Mouse (Mus musculus) hindbrain, embryonic 11.5 days (tissue): ENCODE measurements around the gene Gas7. TPM values are rescaled to one million over a fixed set of nuclear protein-coding genes. Genes with fewer than 3 reads are reported as not detected.

Experiments used
- ATAC-seq: fragments of 200-750 bp; cut with Nextera tagmentation; 2 replicates; pipeline ENCODE4 v1.8.0; 2017; ENCODE audit warnings: mild to moderate bottlenecking, moderate TSS enrichment, moderate library complexity; ENCODE audit not compliant: low FRiP score
- DNase-seq: peaks from one replicate; pipeline ENCODE4 v3.0.0-alpha.2; 2015; ENCODE audit warnings: low spot score
- H3K27ac ChIP-seq: fragments of 300-500 bp; sonication (generic); 2 replicates; pipeline ENCODE4 v1.5.1; 2014; ENCODE audit warnings: mild to moderate bottlenecking, low read depth, low read length
- H3K27me3 ChIP-seq: fragments of 300-500 bp; sonication (generic); 2 replicates; pipeline ENCODE4 v1.6.1; 2014; ENCODE audit warnings: mild to moderate bottlenecking, low read length, moderate library complexity, mixed read lengths; ENCODE audit not compliant: control insufficient read depth, insufficient read depth
- H3K36me3 ChIP-seq: fragments of 300-500 bp; sonication (generic); 2 replicates; pipeline ENCODE4 v1.6.1; 2014; ENCODE audit warnings: mild to moderate bottlenecking, low read length, moderate library complexity, mixed read lengths; ENCODE audit not compliant: control insufficient read depth, insufficient read depth
- H3K4me1 ChIP-seq: fragments of 300-500 bp; sonication (generic); replicated peaks from 2 replicates; pipeline ENCODE4 v1.6.1; 2014; ENCODE audit warnings: low read length, mixed read lengths; ENCODE audit not compliant: control insufficient read depth, insufficient read depth
- H3K4me2 ChIP-seq: fragments of 300-500 bp; sonication (generic); replicated peaks from 2 replicates; pipeline ENCODE4 v1.6.1; 2014; ENCODE audit warnings: mild to moderate bottlenecking, low read depth, low read length
- H3K4me3 ChIP-seq: fragments of 300-500 bp; sonication (generic); 2 replicates; pipeline ENCODE4 v1.5.1; 2014; ENCODE audit warnings: low read depth, low read length
- H3K9ac ChIP-seq: fragments of 300-500 bp; sonication (generic); 2 replicates; pipeline ENCODE4 v1.6.1; 2014; ENCODE audit warnings: low read depth, low read length
- H3K9me3 ChIP-seq: fragments of 300-500 bp; sonication (generic); 2 replicates; pipeline ENCODE4 v1.6.1; 2016; ENCODE audit warnings: low read length; ENCODE audit not compliant: control insufficient read depth
- WGBS: fragments of 180-500 bp; shearing (Covaris S2); extraction: QIAGEN DNeasy Blood & Tissue Kit; methylation state at CpG from one replicate; pipeline ENCODE4 v1.1.7; 2014; 5-methylcytosine and 5-hydroxymethylcytosine counted together
- polyA plus RNA-seq: library from polyadenylated mRNA; unstranded; fragments of >200 nt; fragmentation: Nextera tagmentation; extraction: Ambion mirVana; gene quantifications from 2 replicates; pipeline ENCODE4 v1.2.1, GENCODE M21; 2014

Gas7 gene
- polyA plus RNA-seq, 1 experiment from 2014 or later, result 4.2 TPM

DNA sequence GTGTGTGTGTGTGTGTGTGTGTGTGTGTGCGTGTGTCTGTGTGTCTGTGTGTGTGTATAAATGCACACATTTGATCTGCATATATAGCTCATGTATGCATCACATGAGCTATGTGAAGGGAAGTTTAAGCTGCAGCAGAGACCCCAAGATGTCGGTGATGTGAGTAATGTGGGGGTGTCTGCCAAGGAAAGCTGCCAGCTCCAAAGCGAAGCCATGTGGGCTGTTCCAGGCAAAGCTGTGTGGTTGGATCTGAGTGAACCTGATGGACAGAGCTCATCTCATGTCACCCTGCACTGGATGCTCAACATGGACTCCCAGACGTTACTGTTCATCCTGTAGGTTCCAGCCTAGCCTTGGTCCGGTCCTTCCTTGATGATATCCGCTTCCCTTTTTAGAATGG lies 99.0 kb downstream of the Gas7 start:
- Histone ChIP-seq H3K4me1 (no peaks in the 10 kb centered on the region), H3K9me3 (no peaks in the 10 kb centered on the region), H3K27ac (no peak overlapping the region), H3K9ac (no peak overlapping the region), H3K36me3 (no peaks in the 10 kb centered on the region), H3K4me3 (no peak overlapping the region), H3K4me2 (no peak overlapping the region), H3K27me3 (no peaks in the 10 kb centered on the region)
- WGBS, result 92% methylated on average over 6 of the region's 6 CpGs
- DNase-seq (no peak), ATAC-seq (no peak)

DNA sequence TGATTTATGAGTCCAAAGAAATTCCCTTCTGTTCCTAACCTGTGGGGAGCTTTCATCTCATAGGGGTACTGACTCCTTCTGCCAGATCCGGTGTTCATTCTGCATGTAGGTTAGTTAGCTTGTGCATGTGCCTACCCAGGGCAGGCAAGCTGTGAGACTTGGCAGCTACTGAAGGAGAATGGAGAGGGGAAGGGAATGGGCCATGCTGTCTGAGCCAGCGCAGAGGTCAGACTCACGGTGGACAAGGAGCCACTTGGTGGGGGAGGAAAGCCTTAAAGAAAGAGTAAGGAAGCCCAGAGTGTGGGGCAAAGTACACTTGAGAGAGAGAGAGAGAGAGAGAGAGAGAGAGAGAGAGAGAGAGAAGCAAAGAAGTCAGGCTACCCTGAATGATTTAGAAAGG lies 101.1 kb downstream of the Gas7 start:
- 80% methylated on average over 3 of the region's 3 CpGs for WGBS
- no peak for DNase-seq
- no peak overlapping the region for H3K9ac ChIP-seq
- H3K36me3 ChIP-seq, result no peaks in the 10 kb centered on the region
- no peak overlapping the region for H3K4me3 ChIP-seq
- H3K27me3 ChIP-seq, result no peaks in the 10 kb centered on the region
- no peaks in the 10 kb centered on the region for H3K4me1 ChIP-seq
- no peak overlapping the region for H3K4me2 ChIP-seq
- no peak overlapping the region for H3K27ac ChIP-seq
- no peaks in the 10 kb centered on the region for H3K9me3 ChIP-seq
- no peak for ATAC-seq

DNA sequence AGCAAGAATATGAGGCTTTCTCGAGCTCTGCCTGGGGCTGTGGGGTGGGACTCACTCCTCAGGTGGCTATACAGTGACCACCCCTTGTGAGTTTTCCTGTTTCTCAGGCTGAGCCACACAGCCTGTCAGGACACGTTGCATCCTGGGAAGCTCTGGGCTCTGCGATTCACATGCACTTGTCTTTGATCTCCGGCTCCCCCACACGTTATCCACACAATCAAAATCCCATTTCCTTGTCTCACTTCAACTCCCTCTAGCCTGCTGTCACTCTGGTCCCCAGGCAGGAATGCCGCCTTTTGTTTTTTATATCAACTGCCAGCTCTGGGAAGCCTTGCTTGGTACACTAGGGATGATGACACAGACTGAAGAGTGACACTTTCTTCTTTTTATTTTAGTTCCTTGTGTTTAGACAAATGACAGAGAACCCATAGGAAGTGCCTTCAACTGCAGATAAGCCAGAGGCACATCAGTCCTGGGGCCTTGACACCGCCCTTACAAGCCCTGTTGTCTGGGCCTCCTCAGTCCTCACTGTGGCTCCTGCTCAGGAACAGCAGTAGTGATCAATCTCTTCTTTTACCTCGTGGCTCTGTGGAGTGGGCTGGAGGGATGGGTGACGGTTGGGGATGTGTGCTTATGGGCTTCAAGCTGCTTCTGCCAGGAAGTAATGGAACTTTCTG lies 103.7 kb downstream of the Gas7 start:
- no peaks in the 10 kb centered on the region for H3K27me3 ChIP-seq
- H3K27ac ChIP-seq, result no peak overlapping the region
- H3K9ac ChIP-seq, result no peak overlapping the region
- no peak overlapping the region for H3K4me2 ChIP-seq
- WGBS, result 15% methylated on average over 9 of the region's 9 CpGs
- no peaks in the 10 kb centered on the region for H3K4me1 ChIP-seq
- DNase-seq, result no peak
- ATAC-seq, result no peak
- H3K4me3 ChIP-seq, result no peak overlapping the region
- H3K36me3 ChIP-seq, result no peaks in the 10 kb centered on the region
- H3K9me3 ChIP-seq, result no peaks in the 10 kb centered on the region

DNA sequence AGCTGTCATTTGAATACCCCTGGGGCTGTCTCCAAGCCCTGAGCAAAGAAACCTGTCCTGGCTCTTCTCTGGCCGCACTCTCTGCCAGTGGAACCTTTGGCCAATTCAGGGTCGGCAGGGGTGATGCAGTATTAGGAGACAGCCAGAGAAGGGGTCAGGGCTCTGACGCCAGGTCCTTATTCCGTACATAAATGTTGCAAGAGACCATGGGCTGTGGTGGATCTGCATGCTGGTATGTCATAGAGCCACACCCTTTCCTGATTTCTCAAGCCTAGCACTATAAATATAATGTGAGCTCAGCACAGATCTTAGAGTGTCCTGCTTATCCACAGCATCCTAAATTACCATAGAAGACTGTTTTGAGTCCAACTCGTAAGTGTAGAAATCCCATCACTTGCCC lies 104.3 kb downstream of the Gas7 start:
- WGBS, result 69% methylated on average over 5 of the region's 5 CpGs
- Histone ChIP-seq H3K9me3 (no peaks in the 10 kb centered on the region), H3K9ac (no peak overlapping the region), H3K4me2 (no peak overlapping the region), H3K27me3 (no peaks in the 10 kb centered on the region), H3K36me3 (no peaks in the 10 kb centered on the region), H3K4me3 (no peak overlapping the region), H3K27ac (no peak overlapping the region), H3K4me1 (no peaks in the 10 kb centered on the region)
- DNase-seq (no peak), ATAC-seq (no peak)

DNA sequence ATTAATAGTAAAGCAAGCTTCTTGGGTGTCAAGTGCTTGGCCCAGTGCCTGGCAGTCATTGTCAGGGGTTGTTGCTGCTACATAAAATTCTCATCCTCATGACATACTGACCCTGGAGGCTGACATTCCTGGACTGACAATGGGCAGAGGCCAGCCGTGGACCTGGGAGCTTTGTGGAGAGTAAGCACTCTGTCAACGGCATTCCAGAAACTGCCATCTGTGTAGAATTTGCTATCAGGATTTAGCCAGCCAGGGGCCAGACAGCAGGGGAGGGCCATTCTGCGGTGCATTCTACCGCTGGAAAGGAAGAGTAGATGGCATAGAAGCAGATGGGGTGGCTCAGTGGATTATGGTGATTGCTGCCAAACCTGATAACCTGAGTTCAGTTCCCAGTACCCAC lies 106.4 kb downstream of the Gas7 start:
- Histone ChIP-seq H3K4me3 (no peak overlapping the region), H3K27ac (no peak overlapping the region), H3K4me2 (no peak overlapping the region), H3K4me1 (no peaks in the 10 kb centered on the region; the same call in 1 of the 2 replicates), H3K27me3 (no peaks in the 10 kb centered on the region), H3K9me3 (no peaks in the 10 kb centered on the region), H3K36me3 (no peaks in the 10 kb centered on the region), H3K9ac (no peak overlapping the region)
- ATAC-seq, result no peak
- no peak for DNase-seq
- 57% methylated on average over 4 of the region's 4 CpGs for WGBS

DNA sequence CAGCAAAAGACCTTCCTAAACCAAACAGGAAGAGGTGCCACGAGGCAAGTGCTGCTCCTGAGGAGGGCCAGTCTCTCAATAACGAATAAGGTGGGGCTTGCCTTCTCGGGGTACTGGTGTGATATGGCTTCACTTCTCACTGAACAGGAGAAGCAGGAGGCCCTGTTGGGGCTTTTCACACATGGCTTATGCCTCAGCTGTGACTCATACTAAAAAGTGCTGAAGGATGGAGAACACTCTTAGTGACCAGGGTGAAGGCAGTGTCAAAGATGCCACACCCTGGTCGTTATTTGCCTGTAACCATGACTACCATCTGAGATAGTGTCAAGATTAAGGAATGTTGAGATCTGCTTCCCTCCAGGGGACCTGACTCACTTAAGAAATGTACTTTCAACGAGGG lies 107.9 kb downstream of the Gas7 start:
- H3K4me2 ChIP-seq, result no peak overlapping the region
- no peak for DNase-seq
- 65% methylated on average over 5 of the region's 5 CpGs for WGBS
- H3K9me3 ChIP-seq, result no peaks in the 10 kb centered on the region
- H3K4me1 ChIP-seq, result no peaks in the 10 kb centered on the region; the same call in 1 of the 2 replicates
- H3K4me3 ChIP-seq, result no peak overlapping the region
- no peak overlapping the region for H3K9ac ChIP-seq
- no peaks in the 10 kb centered on the region for H3K36me3 ChIP-seq
- ATAC-seq, result no peak
- no peak overlapping the region for H3K27ac ChIP-seq
- no peaks in the 10 kb centered on the region for H3K27me3 ChIP-seq

DNA sequence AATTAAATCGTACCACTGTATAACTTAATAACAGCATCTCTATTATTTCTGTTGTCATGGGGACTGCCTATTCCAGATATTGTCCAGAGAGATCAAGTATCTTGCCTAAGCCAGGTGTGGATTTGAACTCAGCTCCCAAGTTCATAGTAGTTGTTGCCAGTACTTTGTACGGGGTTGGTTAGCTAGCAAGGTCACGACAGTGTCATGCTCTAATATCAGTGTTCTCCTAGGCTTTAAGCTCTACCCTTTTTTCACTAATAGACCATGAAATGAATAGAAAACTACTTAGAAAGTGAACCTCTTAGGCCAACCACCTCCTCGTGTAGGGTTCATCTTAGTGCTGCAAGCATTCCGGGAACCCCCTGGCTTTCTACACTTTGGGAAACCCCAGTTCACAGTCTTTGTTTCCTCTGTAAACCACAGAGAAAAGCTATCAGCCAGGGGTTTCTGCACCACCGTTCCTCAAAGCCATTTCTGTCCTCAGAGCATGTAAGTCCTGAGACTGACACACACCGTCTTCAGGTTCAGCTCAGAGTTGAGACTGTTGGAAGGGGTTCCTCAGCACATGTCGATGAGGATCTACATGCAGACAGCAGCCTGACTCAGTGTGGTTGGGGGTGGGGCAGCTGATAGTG lies 108.9 kb downstream of the Gas7 start:
- ATAC-seq (no peak), DNase-seq (no peak)
- Histone ChIP-seq H3K9me3 (no peaks in the 10 kb centered on the region), H3K27ac (no peak overlapping the region), H3K4me3 (no peak overlapping the region), H3K27me3 (no peaks in the 10 kb centered on the region), H3K4me1 (no peaks in the 10 kb centered on the region; the same call in 1 of the 2 replicates), H3K4me2 (no peak overlapping the region), H3K9ac (no peak overlapping the region), H3K36me3 (no peaks in the 10 kb centered on the region)
- 81% methylated on average over 8 of the region's 8 CpGs for whole genome bisulfite sequencing

DNA sequence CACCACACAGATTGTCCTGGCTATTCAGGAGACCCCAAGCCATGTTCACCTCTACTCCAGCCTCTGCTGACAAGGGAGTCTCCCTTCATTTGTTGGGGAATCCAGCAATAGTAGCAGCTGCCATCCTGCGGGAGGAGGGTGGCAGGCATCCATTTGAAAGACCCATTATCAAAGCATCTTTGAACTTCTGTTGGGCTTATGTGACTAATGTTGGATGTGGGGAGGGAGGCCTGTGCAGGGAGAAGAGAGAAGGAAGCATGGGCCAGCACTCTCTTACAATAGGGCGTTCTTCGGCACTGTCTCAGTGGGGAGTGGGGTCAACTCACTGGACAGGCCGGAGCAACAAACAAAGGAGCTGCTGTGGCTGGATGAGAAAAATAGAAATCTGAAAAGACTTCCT lies 110.3 kb downstream of the Gas7 start:
- H3K27ac ChIP-seq, result no peak overlapping the region
- no peaks in the 10 kb centered on the region for H3K36me3 ChIP-seq
- no peak overlapping the region for H3K9ac ChIP-seq
- no peak overlapping the region for H3K4me3 ChIP-seq
- DNase-seq (no peak), ATAC-seq (no peak)
- no peak overlapping the region for H3K4me2 ChIP-seq
- no peaks in the 10 kb centered on the region for H3K9me3 ChIP-seq
- no peaks in the 10 kb centered on the region; the same call in 1 of the 2 replicates for H3K4me1 ChIP-seq
- WGBS, result 31% methylated on average over 4 of the region's 4 CpGs
- H3K27me3 ChIP-seq, result no peaks in the 10 kb centered on the region

DNA sequence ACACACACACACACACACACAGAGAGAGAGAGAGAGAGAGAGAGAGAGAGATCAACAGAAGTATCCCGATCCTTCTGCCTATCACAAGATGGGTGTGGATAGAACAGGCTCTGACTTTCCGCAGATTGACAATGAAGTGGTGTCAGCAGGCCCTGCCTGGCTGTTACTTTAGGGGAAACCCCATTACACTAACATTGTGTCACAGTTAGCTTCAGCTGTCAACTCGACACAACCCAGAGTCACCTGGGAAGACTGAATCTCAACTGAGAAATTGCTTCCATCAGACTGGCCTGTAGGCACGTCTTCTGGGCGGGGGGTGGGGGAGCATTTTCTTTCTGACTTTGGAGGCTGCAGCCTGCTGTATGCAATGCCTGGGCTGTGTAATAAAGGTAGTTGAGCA lies 111.5 kb downstream of the Gas7 start:
- ATAC-seq (no peak), DNase-seq (no peak)
- Histone ChIP-seq H3K9me3 (no peaks in the 10 kb centered on the region), H3K4me1 (peaks cover 3% of the 10 kb centered on the region), H3K27ac (no peak overlapping the region), H3K36me3 (no peaks in the 10 kb centered on the region), H3K27me3 (no peaks in the 10 kb centered on the region), H3K4me3 (no peak overlapping the region), H3K9ac (no peak overlapping the region), H3K4me2 (no peak overlapping the region)
- WGBS, result 88% methylated on average over 5 of the region's 5 CpGs
